Mouse (Mus musculus) left cerebral cortex, adult 9 months (tissue): ENCODE results near the gene S1pr5.

Experiments
- DNase-seq, 2 experiments: peaks; one replicate each; pipeline ENCODE4 v3.0.0; 2022; ENCODE audit warnings: low spot score in 2 of 2

The S1pr5 gene

GRCm38 (mm10) chr9:21204528-21205272, 43.5 kb downstream of the S1pr5 start:
- no peak for DNase-seq

DNA sequence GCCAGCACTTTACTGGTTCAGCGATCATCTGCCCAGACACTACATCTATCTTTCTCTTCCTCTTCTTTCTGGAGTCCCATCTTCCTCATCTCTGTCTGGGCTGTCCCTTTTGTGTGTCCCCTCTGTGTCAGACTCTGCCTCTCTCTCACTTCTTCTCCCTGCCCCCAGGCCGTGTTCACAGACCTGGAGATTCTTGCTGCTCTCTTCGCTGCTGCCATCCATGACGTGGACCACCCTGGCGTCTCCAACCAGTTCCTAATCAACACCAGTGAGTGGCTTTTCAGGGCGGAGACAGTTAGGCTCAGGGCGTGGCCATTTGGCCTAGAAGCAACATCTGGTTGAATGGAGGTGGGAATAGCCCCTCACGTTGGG, 44.1 kb downstream of the S1pr5 start:
- no peak for DNase-seq

GRCm38 (mm10) chr9:21198960-21199359, 49.3 kb downstream of the S1pr5 start:
- DNase-seq: no peak

DNA sequence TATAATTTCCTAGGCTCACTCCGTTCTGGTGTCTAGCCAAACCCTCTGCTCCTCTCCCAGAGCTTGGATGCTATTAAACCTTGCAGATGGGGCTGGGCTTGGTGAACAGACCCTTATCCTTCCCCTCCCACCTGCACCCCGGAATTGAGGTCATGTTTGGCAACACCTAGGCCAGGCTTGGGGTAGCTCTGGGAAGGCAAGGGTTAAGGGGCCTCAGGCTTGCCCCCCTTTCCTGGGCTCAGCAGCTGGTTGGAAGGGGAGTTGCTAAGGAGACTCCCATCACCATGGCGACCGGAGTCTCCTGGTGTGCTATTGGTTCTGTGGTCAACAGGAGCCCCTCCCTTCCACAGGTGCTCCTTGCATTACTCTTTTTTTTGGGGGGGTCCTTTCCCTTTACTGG, 50.3 kb downstream of the S1pr5 start:
- DNase-seq: peak; percentile 64 to 78

- DNase-seq: peak in 1 of 2 experiments; percentile 62
Measured at GRCm38 (mm10) chr9:21196521-21197433, 51.5 kb downstream of the S1pr5 start.

- peak in 1 of 2 experiments; percentile 70 for DNase-seq
Measured at GRCm38 (mm10) chr9:21195736-21196505, 52.3 kb downstream of the S1pr5 start.

- no peak for DNase-seq
Measured at GRCm38 (mm10) chr9:21194787-21195493, 53.3 kb downstream of the S1pr5 start.

DNA sequence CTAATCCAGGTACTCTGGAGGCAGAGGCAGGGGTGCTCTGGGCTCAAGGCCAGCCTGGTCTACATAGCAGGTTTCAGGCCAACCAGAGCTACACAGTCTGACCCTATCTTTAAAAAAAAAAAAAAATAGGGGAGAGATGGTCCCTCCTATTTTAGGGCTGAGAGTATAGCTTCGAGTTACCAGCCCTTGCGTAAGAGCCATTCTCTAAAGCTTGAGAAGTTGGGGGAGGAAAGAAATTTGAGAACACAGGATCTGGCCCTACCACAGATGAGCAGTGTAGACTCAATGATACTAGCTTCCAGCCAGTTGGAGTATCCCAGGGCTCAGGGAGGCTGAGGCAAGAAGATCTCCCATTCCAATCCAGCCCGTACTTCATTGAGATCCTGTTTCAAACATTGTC, 54.5 kb downstream of the S1pr5 start:
- no peak for DNase-seq
